Mouse (Mus musculus) central nervous system, embryonic 11.5 days (tissue): ENCODE results near the gene Mybl2. TPM values are rescaled to one million over a fixed set of nuclear protein-coding genes. Genes with fewer than 3 reads are reported as not detected.

Experiments
- polyA plus RNA-seq: library from polyadenylated mRNA; depleted of rRNA; stranded (reverse); fragments of >200 nt; gene quantifications from 2 replicates; pipeline ENCODE4 v1.2.3, GENCODE M21; 2012; rRNA removed

Mybl2 gene
- polyA plus RNA-seq = 33.6 and 38.1 TPM in 2 replicates

DNA sequence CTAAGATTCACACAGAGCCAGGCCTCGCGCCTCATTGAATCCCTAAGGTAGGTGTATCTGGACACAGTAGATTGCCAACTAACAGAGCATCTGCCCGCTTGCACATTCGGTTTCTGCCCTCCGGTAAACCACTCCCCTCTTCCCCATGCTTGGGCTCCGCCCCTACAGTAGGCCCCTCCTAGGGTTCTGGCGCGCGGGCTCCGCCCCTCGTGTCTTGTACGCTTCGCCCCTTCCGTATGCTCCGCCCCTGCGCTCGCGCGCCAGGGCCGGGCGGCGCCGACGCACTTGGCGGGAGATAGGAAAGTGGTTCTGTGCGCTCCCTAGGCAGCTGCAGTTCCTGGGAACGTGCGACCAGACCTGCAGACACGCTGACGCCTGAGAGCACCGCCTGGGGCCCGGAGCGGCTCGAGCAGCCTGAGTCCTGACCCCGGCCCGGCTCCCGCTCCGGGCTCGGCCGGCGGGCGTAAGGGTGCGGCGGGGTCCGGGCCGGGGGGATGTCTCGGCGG lies at the start of gene Mybl2:
Gene Mybl2, plus strand, starts transcription at position 353 of the 506 bp plus-strand sequence.

GRCm38 (mm10) chr2:163016916-163017743 lies 37.4 kb upstream of the Mybl2 start, which contains the start of gene Ift52:
Ift52 (plus strand) TSS chr2:163017354.

DNA sequence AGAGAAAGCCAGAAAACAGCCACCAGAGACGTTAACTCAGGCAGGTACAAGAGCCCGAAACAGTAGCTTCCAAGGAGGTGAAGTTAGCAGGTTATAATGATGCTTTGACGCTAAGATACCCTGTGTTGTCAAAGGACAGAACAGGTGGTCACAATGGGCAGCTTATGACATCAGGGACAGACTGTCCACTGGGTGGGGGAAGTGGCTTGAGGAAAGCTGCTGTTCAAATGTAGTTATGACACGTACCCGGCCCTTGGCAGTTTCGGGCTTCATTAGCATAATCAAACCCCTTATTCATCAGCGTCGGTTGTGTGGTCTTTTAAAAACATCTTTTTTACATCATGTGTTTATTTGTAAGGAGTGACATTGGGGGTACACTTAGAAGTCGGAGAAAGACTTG lies 33.2 kb downstream of the Mybl2 start, which contains the start of gene Gtsf1l:
Gene Gtsf1l, minus strand, starts transcription at position 128 of the 400 bp plus-strand sequence.

Other genes with a start within 250 kb of the Mybl2 start
- gene Srsf6, start 123.2 kb upstream of the Mybl2 start, polyA plus RNA-seq = 512 and 624 TPM in 2 replicates
- gene L3mbtl1, start 111.2 kb upstream of the Mybl2 start, polyA plus RNA-seq = 0.67 and 0.73 TPM in 2 replicates
- gene Sgk2, start 67.4 kb upstream of the Mybl2 start, polyA plus RNA-seq = 0.13 and 0.19 TPM in 2 replicates
- 37.6 and 41.9 TPM in 2 replicates for gene Ift52, start 37.3 kb upstream of the Mybl2 start, polyA plus RNA-seq
- not detected in 2 replicates for gene Gtsf1l, start 33.2 kb downstream of the Mybl2 start, polyA plus RNA-seq
- 26.8 and 34.8 TPM in 2 replicates for gene Tox2, start 148.4 kb downstream of the Mybl2 start, polyA plus RNA-seq